Mouse (Mus musculus): ENCODE results near the gene Pfn2.
A peak's percentile ranks its signal among the peaks of the same experiment; 100 is the strongest.
"Not testable (repeated sequence)": the region's sequence is repeated elsewhere in the genome, so short reads cannot be mapped to it uniquely, and the experiment has no call there.

Gene Pfn2

GRCm38 (mm10) chr3:57847760-57848185 is at the start of gene Pfn2:
Gene Pfn2 (minus strand): TSS chr3:57848079.
- DNase-seq (ENCODE audit: low read depth, low spot score): peak; percentile 42

GRCm38 (mm10) chr3:57882945-57883344 is 35.1 kb upstream of the Pfn2 start:
- DNase-seq (ENCODE audit: low read depth, low spot score): no peak

GRCm38 (mm10) chr3:57846912-57847759 is 743 bp downstream of the Pfn2 start:
- DNase-seq (ENCODE audit: low read depth, low spot score): peak; percentile 39

GRCm38 (mm10) chr3:57846662-57846911 is 1.3 kb downstream of the Pfn2 start:
- peak; percentile 29 for DNase-seq (ENCODE audit: low read depth, low spot score)

GRCm38 (mm10) chr3:57845786-57846661 is 1.9 kb downstream of the Pfn2 start:
- no peak for DNase-seq (ENCODE audit: low read depth, low spot score)

DNA sequence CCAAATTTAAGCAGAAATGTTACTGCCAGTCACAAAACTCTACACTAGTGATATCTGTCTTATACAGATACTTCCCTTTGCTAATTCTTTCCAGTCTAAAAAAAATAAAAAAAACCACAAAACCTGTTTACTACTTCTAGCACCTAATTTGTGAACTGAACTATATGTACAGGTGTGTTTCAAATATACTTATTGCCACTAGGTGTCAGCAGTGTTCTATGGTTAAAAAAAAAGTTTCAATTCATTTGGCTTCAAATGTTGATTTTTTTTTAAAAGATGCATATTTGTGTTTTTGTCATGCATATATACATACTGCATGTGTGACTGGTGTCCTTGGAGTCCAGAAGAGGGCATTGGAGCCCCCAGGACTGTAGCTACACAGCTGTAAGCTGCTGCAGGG is 4.1 kb downstream of the Pfn2 start:
- no peak for DNase-seq (ENCODE audit: low read depth, low spot score)

GRCm38 (mm10) chr3:57836911-57837310 is 11.0 kb downstream of the Pfn2 start:
- no peak for DNase-seq (ENCODE audit: low read depth, low spot score)

GRCm38 (mm10) chr3:57833585-57833984 is 14.3 kb downstream of the Pfn2 start:
- no peak for DNase-seq (ENCODE audit: low read depth, low spot score)

GRCm38 (mm10) chr3:57825866-57826265 is 22.0 kb downstream of the Pfn2 start:
- DNase-seq (ENCODE audit: low read depth, low spot score): no peak

DNA sequence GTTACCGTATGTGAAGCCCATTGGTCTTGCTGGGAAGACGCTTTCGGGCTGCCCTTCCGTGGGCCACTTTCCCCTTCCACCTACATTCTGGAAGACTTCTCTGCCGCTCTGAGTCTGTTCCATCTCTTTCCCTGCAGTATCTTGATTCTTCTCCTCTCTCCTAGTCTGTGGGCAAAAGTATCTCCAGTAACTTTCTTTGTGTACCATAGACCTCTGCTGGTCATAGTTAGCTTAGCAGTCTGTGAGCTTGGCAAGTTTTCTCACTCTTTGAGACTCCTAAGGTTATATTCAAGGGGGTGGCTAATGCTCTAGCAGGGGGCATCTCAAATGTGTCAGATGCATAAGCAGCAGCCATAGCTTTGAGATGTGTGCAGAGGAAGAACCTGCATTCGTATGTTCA is 32.4 kb downstream of the Pfn2 start:
- no peak for DNase-seq (ENCODE audit: low read depth, low spot score)

DNA sequence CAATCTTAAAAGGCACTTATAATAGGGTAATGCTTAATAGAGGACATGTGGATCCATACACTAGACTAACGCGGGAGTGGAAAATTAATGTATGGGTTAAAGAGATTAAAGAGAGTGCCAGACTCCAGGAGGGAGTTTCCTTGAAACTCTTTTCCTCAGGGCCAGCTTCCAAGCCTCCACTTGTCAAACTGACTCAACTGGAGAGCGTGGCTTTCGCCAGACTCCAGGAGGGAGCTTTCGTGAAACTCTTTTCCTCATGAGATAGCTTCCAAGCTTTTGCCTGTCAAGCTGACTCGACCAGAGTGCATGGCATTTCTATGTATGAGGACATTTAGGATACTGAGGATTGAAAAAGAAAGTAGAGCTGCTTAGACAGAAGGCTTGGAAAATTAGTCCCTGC is 52.8 kb downstream of the Pfn2 start:
- not testable (repeated sequence) for DNase-seq (ENCODE audit: low read depth, low spot score)

Data from WW6 (cell line).